Mouse (Mus musculus) heart, embryonic 13.5 days (tissue): ENCODE data around the gene March6. TPM values are rescaled to one million over a fixed set of nuclear protein-coding genes. Genes with fewer than 3 reads are reported as not detected.
A peak's percentile ranks its signal among the peaks of the same experiment; 100 is the strongest.

Experiments
- ATAC-seq: fragments of 200-750 bp; cut with Nextera tagmentation; 2 replicates; pipeline ENCODE4 v1.8.0; 2017; ENCODE audit warnings: moderate TSS enrichment; ENCODE audit not compliant: insufficient number of reproducible peaks, low FRiP score, low TSS enrichment; ENCODE audit errors: extremely low read depth
- H3K27ac ChIP-seq: fragments of 300-500 bp; sonication (generic); replicated peaks from 2 replicates; pipeline ENCODE4 v1.5.1; 2015; ENCODE audit warnings: moderate library complexity, mild to moderate bottlenecking, inconsistent platforms
- H3K27me3 ChIP-seq: fragments of 300-500 bp; sonication (generic); replicated peaks from 2 replicates; pipeline ENCODE4 v1.6.1; 2015; ENCODE audit warnings: mild to moderate bottlenecking, inconsistent platforms
- H3K36me3 ChIP-seq: fragments of 300-500 bp; sonication (generic); 2 replicates; pipeline ENCODE4 v1.6.1; 2015; ENCODE audit warnings: mild to moderate bottlenecking, inconsistent platforms
- H3K4me1 ChIP-seq: fragments of 300-500 bp; sonication (generic); 2 replicates; pipeline ENCODE4 v1.6.1; 2015; ENCODE audit warnings: inconsistent platforms
- H3K4me2 ChIP-seq: fragments of 300-500 bp; sonication (generic); 2 replicates; pipeline ENCODE4 v1.6.1; 2015; ENCODE audit warnings: inconsistent platforms, mild to moderate bottlenecking, moderate library complexity
- H3K4me3 ChIP-seq: fragments of 300-500 bp; sonication (generic); 2 replicates; pipeline ENCODE4 v1.5.1; 2015; ENCODE audit warnings: moderate library complexity, mild to moderate bottlenecking, inconsistent platforms
- H3K9ac ChIP-seq: fragments of 300-500 bp; sonication (generic); 2 replicates; pipeline ENCODE4 v1.6.1; 2015; ENCODE audit warnings: inconsistent platforms, mild to moderate bottlenecking, moderate library complexity
- H3K9me3 ChIP-seq: fragments of 300-500 bp; sonication (generic); 2 replicates; pipeline ENCODE4 v1.6.1; 2016; ENCODE audit warnings: inconsistent platforms
- WGBS: fragments of 180-500 bp; shearing (Covaris S2); methylation state at CpG from one replicate; pipeline ENCODE4 v1.1.7; 2015; ENCODE audit warnings: mixed read lengths; 5-methylcytosine and 5-hydroxymethylcytosine counted together
- polyA plus RNA-seq: library from polyadenylated mRNA; unstranded; fragments of >200 nt; fragmentation: Nextera tagmentation; extraction: Ambion mirVana; gene quantifications from 2 replicates; pipeline ENCODE4 v1.2.1, GENCODE M21; 2015

Gene March6
- polyA plus RNA-seq, 1 experiment from 2014 or later, result 23.9 TPM

GRCm38 (mm10) chr15:31466749-31467148 is 64.1 kb downstream of the March6 start:
- H3K4me3 ChIP-seq, result no peak overlapping the region
- no peak overlapping the region for H3K27ac ChIP-seq
- no peak overlapping the region for H3K9ac ChIP-seq
- no peaks in the 10 kb centered on the region for H3K27me3 ChIP-seq
- H3K36me3 ChIP-seq, result peaks cover 90% of the 10 kb centered on the region
- no peaks in the 10 kb centered on the region for H3K9me3 ChIP-seq
- H3K4me1 ChIP-seq, result no peaks in the 10 kb centered on the region
- whole genome bisulfite sequencing, result 89% methylated on average over 1 of the region's 1 CpGs
- no peak for ATAC-seq
- no peak overlapping the region for H3K4me2 ChIP-seq

GRCm38 (mm10) chr15:31466295-31466694 is 64.6 kb downstream of the March6 start:
- Histone ChIP-seq H3K27me3 (no peaks in the 10 kb centered on the region), H3K36me3 (peaks cover 90% of the 10 kb centered on the region), H3K4me3 (no peak overlapping the region), H3K4me2 (no peak overlapping the region), H3K9me3 (no peaks in the 10 kb centered on the region), H3K9ac (no peak overlapping the region), H3K27ac (no peak overlapping the region), H3K4me1 (no peaks in the 10 kb centered on the region)
- ATAC-seq, result no peak
- WGBS, result 88% methylated on average over 5 of the region's 5 CpGs

- H3K9ac ChIP-seq, result no peak overlapping the region
- WGBS, result 96% methylated on average over 2 of the region's 2 CpGs
- no peaks in the 10 kb centered on the region for H3K27me3 ChIP-seq
- peaks cover 92% of the 10 kb centered on the region for H3K36me3 ChIP-seq
- ATAC-seq, result no peak
- no peak overlapping the region for H3K4me3 ChIP-seq
- H3K4me2 ChIP-seq, result no peak overlapping the region
- H3K27ac ChIP-seq, result no peak overlapping the region
- no peaks in the 10 kb centered on the region for H3K9me3 ChIP-seq
- H3K4me1 ChIP-seq, result no peaks in the 10 kb centered on the region
These were observed 65.0 kb downstream of the March6 start for GRCm38 (mm10) chr15:31465806-31466205.

- Histone ChIP-seq H3K27me3 (no peaks in the 10 kb centered on the region), H3K36me3 (peaks cover 87% of the 10 kb centered on the region)
These were observed 70.3 kb downstream of the March6 start for GRCm38 (mm10) chr15:31460571-31460970.

GRCm38 (mm10) chr15:31458081-31458480 is 72.8 kb downstream of the March6 start:
- no peak for ATAC-seq
- H3K9me3 ChIP-seq, result no peaks in the 10 kb centered on the region
- H3K9ac ChIP-seq, result no peak overlapping the region
- H3K4me1 ChIP-seq, result peaks cover 8% of the 10 kb centered on the region; the same call in 1 of the 2 replicates
- H3K27me3 ChIP-seq, result no peaks in the 10 kb centered on the region
- no peak overlapping the region for H3K27ac ChIP-seq
- no peak overlapping the region for H3K4me2 ChIP-seq
- 84% methylated on average over 7 of the region's 7 CpGs for WGBS
- H3K36me3 ChIP-seq, result peaks cover 71% of the 10 kb centered on the region
- H3K4me3 ChIP-seq, result no peak overlapping the region

More at GRCm38 (mm10) chr15:31460571-31460970, 70.3 kb downstream of the March6 start:
- Histone ChIP-seq H3K27ac (no peak overlapping the region), H3K9ac (no peak overlapping the region), H3K4me2 (no peak overlapping the region), H3K4me1 (no peaks in the 10 kb centered on the region), H3K4me3 (no peak overlapping the region), H3K9me3 (no peaks in the 10 kb centered on the region)
- no peak for ATAC-seq
- 75% methylated on average over 2 of the region's 2 CpGs for WGBS

GRCm38 (mm10) chr15:31456381-31456780 is 74.5 kb downstream of the March6 start:
- Histone ChIP-seq H3K9me3 (no peaks in the 10 kb centered on the region), H3K36me3 (peaks cover 54% of the 10 kb centered on the region), H3K9ac (no peak overlapping the region), H3K4me2 (no peak overlapping the region), H3K27me3 (no peaks in the 10 kb centered on the region), H3K4me1 (peaks cover 16% of the 10 kb centered on the region; the same call in 1 of the 2 replicates), H3K4me3 (no peak overlapping the region), H3K27ac (no peak overlapping the region)
- ATAC-seq, result no peak
- WGBS, result 83% methylated on average over 5 of the region's 5 CpGs

- ATAC-seq, result no peak
- no peak overlapping the region for H3K27ac ChIP-seq
- WGBS, result 62% methylated on average over 7 of the region's 7 CpGs
These were observed 76.0 kb downstream of the March6 start for GRCm38 (mm10) chr15:31454861-31455295.

GRCm38 (mm10) chr15:31454096-31454860 is 76.6 kb downstream of the March6 start:
- Histone ChIP-seq H3K36me3 (peaks cover 33% of the 10 kb centered on the region), H3K4me3 (peak overlapping the region; percentile 77), H3K4me2 (peak overlapping the region; percentile 83), H3K9ac (peak overlapping the region; percentile 86), H3K9me3 (no peaks in the 10 kb centered on the region), H3K27me3 (no peaks in the 10 kb centered on the region), H3K4me1 (peaks cover 18% of the 10 kb centered on the region; the same call in 1 of the 2 replicates), H3K27ac (peak overlapping the region; percentile 85)
- no peak for ATAC-seq
- WGBS, result 49% methylated on average over 10 of the region's 10 CpGs

More at GRCm38 (mm10) chr15:31454861-31455295, 76.0 kb downstream of the March6 start:
- no peak overlapping the region for H3K9ac ChIP-seq
- peaks cover 39% of the 10 kb centered on the region for H3K36me3 ChIP-seq
- peaks cover 16% of the 10 kb centered on the region; the same call in 1 of the 2 replicates for H3K4me1 ChIP-seq
- H3K4me3 ChIP-seq, result no peak overlapping the region
- H3K27me3 ChIP-seq, result no peaks in the 10 kb centered on the region
- H3K4me2 ChIP-seq, result no peak overlapping the region
- H3K9me3 ChIP-seq, result no peaks in the 10 kb centered on the region

- peak within 1 kb of the TSS; percentile 83 for H3K4me2 ChIP-seq
- no peaks in the 10 kb centered on the region for H3K9me3 ChIP-seq
- no peaks in the 10 kb centered on the region for H3K27me3 ChIP-seq
- WGBS, result under 1% methylated on average over 57 of the region's 57 CpGs
- H3K9ac ChIP-seq, result peak within 1 kb of the TSS; percentile 86
- H3K27ac ChIP-seq, result peak within 1 kb of the TSS; percentile 85
- peak; percentile 92 for ATAC-seq
- peaks cover 18% of the 10 kb centered on the region; the same call in 1 of the 2 replicates for H3K4me1 ChIP-seq
- peaks cover 23% of the 10 kb centered on the region for H3K36me3 ChIP-seq
- H3K4me3 ChIP-seq, result peak within 1 kb of the TSS; percentile 77
These were observed 77.5 kb downstream of the March6 start, which contains the start of gene Ropn1l for GRCm38 (mm10) chr15:31453098-31453916. Ropn1l (minus strand) TSS chr15:31453737.

- Histone ChIP-seq H3K4me2 (peak overlapping the region; percentile 83), H3K27ac (peak overlapping the region; percentile 85), H3K9me3 (no peaks in the 10 kb centered on the region), H3K36me3 (peaks cover 15% of the 10 kb centered on the region), H3K4me1 (peaks cover 18% of the 10 kb centered on the region; the same call in 1 of the 2 replicates), H3K27me3 (no peaks in the 10 kb centered on the region), H3K9ac (peak overlapping the region; percentile 86), H3K4me3 (peak overlapping the region; percentile 77)
- 43% methylated on average over 18 of the region's 18 CpGs for WGBS
- ATAC-seq, result no peak
These were observed 78.3 kb downstream of the March6 start for GRCm38 (mm10) chr15:31452336-31453097.
